Mouse (Mus musculus) MEL (cell line): ENCODE data around the gene Neu4.

ENCODE experiments used
- CTCF ChIP-seq, 3 experiments: IDR thresholded peaks in 2 of 3; conservative IDR thresholded peaks in 1 of 3; 2 replicates each; pipeline ENCODE4 v1.5.1; 2011 to 2012; ENCODE audit warnings: low read length in 3 of 3, low read depth in 2 of 3, mild to moderate bottlenecking in 2 of 3, improper control_type of control experiment in 1 of 3, inconsistent platforms in 1 of 3, mixed read lengths in 1 of 3, moderate library complexity in 1 of 3; ENCODE audit not compliant: control insufficient read depth in 1 of 3, insufficient read depth in 1 of 3, poor library complexity in 1 of 3, severe bottlenecking in 1 of 3
- EP300 ChIP-seq, 2 experiments: IDR thresholded peaks; 2 replicates each; pipeline ENCODE4 v1.6.1; 2011; ENCODE audit warnings: improper control_type of control experiment in 2 of 2, low read length in 2 of 2, low read depth in 1 of 2, mild to moderate bottlenecking in 1 of 2
- MAFK ChIP-seq: IDR thresholded peaks from 2 replicates; pipeline ENCODE4 v1.6.1; 2011; ENCODE audit warnings: low read depth, mild to moderate bottlenecking, low read length, improper control_type of control experiment, borderline replicate concordance
- POLR2A ChIP-seq, 2 experiments: IDR thresholded peaks; 2 replicates each; pipeline ENCODE4 v1.6.1; 2011 to 2012; ENCODE audit warnings: low read length in 2 of 2, mild to moderate bottlenecking in 2 of 2, control low read depth in 1 of 2, improper control_type of control experiment in 1 of 2, low read depth in 1 of 2, moderate library complexity in 1 of 2; ENCODE audit not compliant: control insufficient read depth in 1 of 2, insufficient read depth in 1 of 2, poor library complexity in 1 of 2
- TCF12 ChIP-seq: IDR thresholded peaks from 2 replicates; pipeline ENCODE4 v1.6.1; 2014; ENCODE audit warnings: low read depth, mild to moderate bottlenecking, inconsistent platforms, low read length, improper control_type of control experiment, moderate library complexity

DNA sequence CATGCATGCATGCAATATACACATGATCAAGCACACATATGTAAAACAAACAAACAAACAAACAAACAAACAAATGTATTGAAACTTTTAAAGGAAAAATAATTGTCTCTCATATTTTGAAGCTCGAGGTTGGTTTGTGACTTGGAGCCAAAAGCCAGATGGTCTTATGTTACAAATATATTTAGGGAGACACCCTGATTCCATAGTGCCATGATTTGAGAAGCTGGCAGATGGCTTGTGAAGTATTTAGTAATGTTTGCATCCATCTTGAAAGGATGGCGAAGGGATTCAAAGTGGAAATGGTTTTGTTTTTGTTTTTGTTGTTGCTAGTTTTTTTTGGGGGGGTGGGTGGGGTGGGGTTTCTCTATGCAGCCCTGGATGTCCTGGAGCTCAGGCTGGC is 19.2 kb upstream of the Neu4 start:
- TF ChIP-seq CTCF (IDR thresholded peaks at IDR 0.05 in 2 of 3, conservative IDR thresholded peaks at IDR 0.05 in 1 of 3; ENCODE audit: control insufficient read depth in 1 of 3, insufficient read depth in 1 of 3, low read depth in 2 of 3, low read length in 3 of 3, poor library complexity in 1 of 3, severe bottlenecking in 1 of 3) (no peak), EP300 (IDR thresholded peaks at IDR 0.05; ENCODE audit: low read depth in 1 of 2, low read length in 2 of 2) (no peak), TCF12 (no peak), POLR2A (IDR thresholded peaks at IDR 0.05; ENCODE audit: control insufficient read depth in 1 of 2, insufficient read depth in 1 of 2, low read depth in 1 of 2, low read length in 2 of 2, poor library complexity in 1 of 2) (no peak), MAFK (no peak)
